Mouse (Mus musculus): ENCODE data around the gene 2410015M20Rik. TPM values are rescaled to one million over a fixed set of nuclear protein-coding genes. Genes with fewer than 3 reads are reported as not detected.

Gene 2410015M20Rik
- polyA plus RNA-seq (2017; shearing (Covaris generic)): 100 to 1,000 TPM; 189 to 264 TPM

GRCm38 (mm10) chr17:56609452-56610171, at the start of gene 2410015M20Rik:
Gene 2410015M20Rik, minus strand, starts transcription at chr17:56609771.

GRCm38 (mm10) chr17:56627530-56628277, 18.1 kb upstream of the 2410015M20Rik start, which contains the start of gene Catsperd:
Gene Catsperd, plus strand, starts transcription at chr17:56628143.

GRCm38 (mm10) chr17:56626754-56627470, 17.3 kb upstream of the 2410015M20Rik start, which contains the start of gene Lonp1:
Gene Lonp1, minus strand, starts transcription at chr17:56626887.

GRCm38 (mm10) chr17:56613236-56613844, 3.8 kb upstream of the 2410015M20Rik start, which contains the start of gene Rpl36:
Gene Rpl36, plus strand, starts transcription at chr17:56613416.

GRCm38 (mm10) chr17:56584257-56585130, 25.1 kb downstream of the 2410015M20Rik start, which contains the start of the genes Safb2 and Safb:
Gene Safb2, minus strand, starts transcription at chr17:56584585.
Gene Safb, plus strand, starts transcription at chr17:56584825.

Other genes starting within 250 kb of the 2410015M20Rik start
- gene Ptprs, start 133.3 kb downstream of the 2410015M20Rik start, polyA plus RNA-seq (2017; shearing (Covaris generic)): 10 to 100 TPM; 22.0 to 26.0 TPM
- gene Znrf4, start 97.3 kb downstream of the 2410015M20Rik start, polyA plus RNA-seq (2017; shearing (Covaris generic)): not detected
- under 1 TPM; 0.63 to 1.00 TPM for gene Gm20219, start 55.4 kb downstream of the 2410015M20Rik start, polyA plus RNA-seq (2017; shearing (Covaris generic))
- gene Safb2, start 25.2 kb downstream of the 2410015M20Rik start, polyA plus RNA-seq (2017; shearing (Covaris generic)): 100 to 1,000 TPM; 107 to 129 TPM
- 100 to 1,000 TPM; 124 to 148 TPM for gene Safb, start 24.9 kb downstream of the 2410015M20Rik start, polyA plus RNA-seq (2017; shearing (Covaris generic))
- gene Rpl36, start 3.6 kb upstream of the 2410015M20Rik start, polyA plus RNA-seq (2017; shearing (Covaris generic)): 1,000 to 10,000 TPM; 1,401 to 2,699 TPM
- gene Lonp1, start 17.1 kb upstream of the 2410015M20Rik start, polyA plus RNA-seq (2017; shearing (Covaris generic)): 10 to 100 TPM; 34.4 to 41.3 TPM
- gene Catsperd, start 18.4 kb upstream of the 2410015M20Rik start, polyA plus RNA-seq (2017; shearing (Covaris generic)): under 1 TPM; 0.16 to 0.36 TPM
- gene Ranbp3, start 63.5 kb upstream of the 2410015M20Rik start, polyA plus RNA-seq (2017; shearing (Covaris generic)): 10 to 100 TPM; 79.3 to 90.3 TPM
- gene Ndufa11, start 108.0 kb upstream of the 2410015M20Rik start, polyA plus RNA-seq (2017; shearing (Covaris generic)): 100 to 1,000 TPM; 284 to 322 TPM
- 10 to 100 TPM; 11.9 to 18.9 TPM for gene Vmac, start 108.3 kb upstream of the 2410015M20Rik start, polyA plus RNA-seq (2017; shearing (Covaris generic))
- gene Nrtn, start 147.8 kb upstream of the 2410015M20Rik start, polyA plus RNA-seq (2017; shearing (Covaris generic)): not detected
- 10 to 100 TPM; 37.5 to 47.0 TPM for gene Dus3l, start 155.0 kb upstream of the 2410015M20Rik start, polyA plus RNA-seq (2017; shearing (Covaris generic))
- gene Prr22, start 160.5 kb upstream of the 2410015M20Rik start, polyA plus RNA-seq (2017; shearing (Covaris generic)): 1 to 10 TPM in 1 of 2 experiments, under 1 TPM in 1; 0.69 to 1.7 TPM
- 1 to 10 TPM in 1 of 2 experiments, under 1 TPM in 1; 0.95 to 1.7 TPM for gene Rfx2, start 221.2 kb upstream of the 2410015M20Rik start, polyA plus RNA-seq (2017; shearing (Covaris generic))